Mouse (Mus musculus): ENCODE measurements around the gene Negr1.
"Not testable (repeated sequence)": the region's sequence is repeated elsewhere in the genome, so short reads cannot be mapped to it uniquely, and the experiment has no call there.

The Negr1 gene

GRCm38 (mm10) chr3:157036016-157036415 lies 474.4 kb downstream of the Negr1 start:
- no peak for DNase-seq

DNA sequence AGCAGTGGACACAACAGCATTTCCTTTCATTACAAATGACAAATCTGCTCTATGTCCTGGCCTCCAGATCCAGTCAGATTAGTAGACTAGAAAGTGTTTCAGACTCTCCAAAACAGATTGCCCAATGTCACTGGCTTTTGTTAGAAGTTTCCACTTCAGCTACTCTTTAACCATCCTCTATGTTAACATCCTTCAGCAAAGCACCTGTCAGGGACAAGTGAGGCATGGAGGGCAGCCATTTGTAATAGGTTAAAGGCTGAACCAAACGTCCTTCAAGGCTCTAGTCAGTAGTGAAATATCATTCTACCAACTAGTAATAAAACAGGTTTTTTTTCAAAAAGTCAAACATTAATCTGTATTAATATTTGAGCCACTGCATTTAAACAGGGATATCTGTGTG lies 475.0 kb downstream of the Negr1 start:
- no peak for DNase-seq

DNA sequence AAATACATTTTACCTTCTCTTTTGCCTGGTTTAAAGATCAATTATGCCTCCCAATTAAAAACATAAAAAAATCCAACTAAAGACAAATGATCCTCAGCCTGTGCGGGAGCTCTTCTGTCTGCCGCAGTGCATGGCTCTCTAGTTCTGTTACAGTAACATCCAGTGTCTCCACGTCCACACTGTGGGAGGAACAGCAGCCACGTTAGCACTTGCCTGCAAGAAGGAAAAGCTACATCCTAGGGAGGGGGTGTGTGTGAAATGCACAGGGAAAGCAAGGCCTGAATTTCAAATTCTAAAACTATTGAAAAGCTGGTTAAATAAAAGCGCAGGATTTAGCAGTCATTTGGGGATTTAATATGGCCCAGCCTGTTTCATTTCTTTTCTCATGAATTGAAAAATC lies 479.0 kb downstream of the Negr1 start:
- no peak for DNase-seq

- DNase-seq = peak; percentile 57
These were observed 483.0 kb downstream of the Negr1 start for GRCm38 (mm10) chr3:157044565-157044964.

DNA sequence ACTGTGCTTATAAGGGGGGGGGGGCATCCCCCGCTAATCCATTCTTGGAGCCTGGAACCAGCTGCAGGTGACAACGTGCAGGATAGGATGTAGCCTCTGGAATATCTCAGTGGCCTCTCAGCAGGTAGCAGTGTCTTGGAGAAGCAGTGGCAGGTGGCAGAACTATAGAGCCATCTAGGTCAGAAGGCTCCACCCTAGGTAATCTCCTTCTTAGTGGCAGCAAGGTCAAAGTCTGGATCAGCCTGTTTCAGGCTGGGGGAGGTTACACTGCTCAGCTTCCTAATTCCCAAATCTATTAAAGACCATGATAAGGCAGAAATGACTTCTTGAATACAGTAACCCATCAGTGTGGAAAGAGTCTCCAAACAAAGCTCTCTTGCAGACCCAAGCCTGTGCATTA lies 502.8 kb downstream of the Negr1 start:
- DNase-seq = not testable (repeated sequence)

DNA sequence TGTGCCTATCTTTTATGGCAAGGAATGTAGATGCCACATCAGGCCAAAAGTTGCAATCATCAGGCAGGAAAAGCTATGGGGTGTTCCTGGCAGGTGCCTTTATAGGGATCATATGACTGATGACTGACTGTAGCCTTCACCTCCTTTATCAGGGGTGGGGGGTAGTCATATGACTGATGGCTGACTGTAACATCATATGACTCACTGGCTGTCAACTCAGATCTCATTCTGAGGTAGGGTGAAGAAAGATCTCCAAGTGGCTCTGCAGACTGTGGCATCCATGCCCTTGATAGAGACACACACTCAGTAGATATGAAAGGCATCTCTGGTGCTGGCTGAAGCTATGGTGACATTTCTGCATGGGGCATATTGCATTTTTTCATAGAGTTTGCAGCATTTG lies 504.7 kb downstream of the Negr1 start:
- no peak for DNase-seq

- DNase-seq = no peak
These were observed 517.8 kb downstream of the Negr1 start for GRCm38 (mm10) chr3:157079250-157079965.

GRCm38 (mm10) chr3:157079966-157080306 lies 518.3 kb downstream of the Negr1 start:
- no peak for DNase-seq

DNA sequence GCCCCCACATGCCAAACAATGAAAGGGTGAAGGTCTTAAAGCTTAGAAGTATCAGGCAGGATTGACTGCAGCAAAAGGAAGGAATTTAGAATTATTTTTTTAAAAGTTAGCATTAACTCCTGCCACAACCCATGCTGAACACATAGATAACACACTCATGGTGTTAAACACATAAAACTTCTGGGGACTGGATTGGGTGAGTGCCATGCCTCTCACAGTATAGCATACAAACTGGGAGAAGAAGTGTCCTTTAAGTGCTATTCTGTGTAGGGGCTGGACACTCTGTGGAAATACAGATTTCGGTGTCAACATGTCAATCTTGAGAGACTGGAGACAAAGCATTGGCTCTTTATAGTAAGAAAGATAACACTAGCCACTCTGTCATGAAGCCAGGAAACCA lies 519.0 kb downstream of the Negr1 start:
- no peak for DNase-seq

DNA sequence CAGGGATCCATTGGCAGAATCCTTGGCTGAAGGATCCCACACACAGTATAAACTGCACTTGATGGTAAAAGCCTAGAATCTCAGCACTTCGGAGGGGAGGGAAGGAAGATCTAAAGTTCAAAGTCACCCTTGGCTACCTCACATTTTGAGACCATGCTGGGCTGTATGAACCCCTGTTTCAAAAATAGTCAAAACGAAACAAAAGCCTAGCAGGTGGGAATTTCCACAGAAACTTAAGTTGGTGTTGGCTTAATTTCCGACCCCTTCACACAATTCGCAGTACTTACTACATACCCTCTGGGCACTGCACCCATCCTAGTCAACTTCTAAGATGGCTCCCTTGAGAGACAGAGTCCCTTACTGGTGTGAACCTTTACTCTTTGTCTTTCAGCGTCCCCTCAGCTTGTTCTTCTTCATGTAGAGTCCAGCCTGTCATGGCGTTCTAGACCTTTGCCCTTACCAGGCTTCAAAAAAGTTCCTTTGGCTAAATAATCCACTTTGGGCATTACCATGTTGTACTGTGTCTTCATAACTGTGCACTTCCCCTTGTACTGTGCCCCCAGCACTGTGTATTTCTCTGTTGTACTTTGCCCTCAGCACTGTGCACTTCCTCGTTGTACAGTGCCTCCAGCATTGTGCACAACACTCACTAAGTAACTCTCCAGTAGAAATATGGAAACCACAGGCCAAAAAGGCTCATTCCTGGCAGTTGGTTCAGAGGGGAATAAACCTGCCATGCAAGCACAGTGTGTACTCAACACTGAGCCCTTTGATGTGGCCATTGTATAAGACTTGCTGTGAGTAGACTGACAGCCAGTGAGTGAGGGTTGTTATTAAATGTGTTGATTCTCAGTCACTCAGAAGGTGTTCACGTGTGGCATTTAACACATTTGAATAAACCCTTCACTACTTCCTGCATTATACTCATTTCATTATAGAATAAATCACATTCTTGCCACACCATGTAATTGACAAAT lies 521.5 kb downstream of the Negr1 start:
- no peak for DNase-seq

GRCm38 (mm10) chr3:157085180-157085579 lies 523.6 kb downstream of the Negr1 start:
- peak; percentile 95 for DNase-seq

- DNase-seq = no peak
These were observed 528.5 kb downstream of the Negr1 start for GRCm38 (mm10) chr3:157090051-157090450.

- DNase-seq = no peak
These were observed 534.7 kb downstream of the Negr1 start for GRCm38 (mm10) chr3:157096284-157096683.

DNA sequence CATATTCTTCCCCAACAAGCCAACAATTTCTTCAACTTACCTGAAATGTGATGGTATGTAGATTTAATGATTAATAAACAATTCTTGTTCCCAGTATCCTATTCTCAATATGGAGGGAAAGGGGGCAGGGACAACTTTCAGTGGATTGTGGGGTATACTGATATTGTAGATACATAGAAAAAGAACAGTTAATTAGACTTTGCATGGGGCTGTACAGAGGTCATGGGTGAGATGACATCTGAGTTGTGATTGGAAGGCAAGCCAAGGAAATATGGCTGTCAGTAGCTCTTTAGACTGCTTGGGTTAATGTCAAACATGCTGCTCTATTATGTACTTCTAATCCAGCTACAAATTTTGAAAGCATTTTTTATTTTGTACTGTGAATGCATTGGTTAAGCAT lies 535.9 kb downstream of the Negr1 start:
- no peak for DNase-seq

DNA sequence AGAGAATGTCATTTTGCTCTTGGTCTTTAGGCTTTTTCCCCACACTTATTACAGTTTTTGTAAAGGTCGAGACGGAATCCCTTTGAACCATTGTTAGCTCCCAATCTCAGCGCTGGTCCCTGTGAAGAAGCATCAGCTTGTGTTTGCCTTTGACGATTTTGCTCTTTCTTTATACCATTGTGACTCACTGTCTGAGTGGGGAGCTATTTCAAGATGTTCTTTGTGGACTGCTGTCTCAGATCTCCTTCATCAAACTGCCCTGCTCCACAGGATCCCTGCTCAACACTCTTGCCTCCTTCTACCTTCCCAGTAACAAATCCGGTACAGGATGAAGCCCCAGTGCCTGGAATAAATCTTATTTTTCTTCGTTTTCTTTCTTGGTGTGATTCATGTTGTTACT lies 536.8 kb downstream of the Negr1 start:
- no peak for DNase-seq

GRCm38 (mm10) chr3:157104866-157105579 lies 543.4 kb downstream of the Negr1 start:
- no peak for DNase-seq

DNA sequence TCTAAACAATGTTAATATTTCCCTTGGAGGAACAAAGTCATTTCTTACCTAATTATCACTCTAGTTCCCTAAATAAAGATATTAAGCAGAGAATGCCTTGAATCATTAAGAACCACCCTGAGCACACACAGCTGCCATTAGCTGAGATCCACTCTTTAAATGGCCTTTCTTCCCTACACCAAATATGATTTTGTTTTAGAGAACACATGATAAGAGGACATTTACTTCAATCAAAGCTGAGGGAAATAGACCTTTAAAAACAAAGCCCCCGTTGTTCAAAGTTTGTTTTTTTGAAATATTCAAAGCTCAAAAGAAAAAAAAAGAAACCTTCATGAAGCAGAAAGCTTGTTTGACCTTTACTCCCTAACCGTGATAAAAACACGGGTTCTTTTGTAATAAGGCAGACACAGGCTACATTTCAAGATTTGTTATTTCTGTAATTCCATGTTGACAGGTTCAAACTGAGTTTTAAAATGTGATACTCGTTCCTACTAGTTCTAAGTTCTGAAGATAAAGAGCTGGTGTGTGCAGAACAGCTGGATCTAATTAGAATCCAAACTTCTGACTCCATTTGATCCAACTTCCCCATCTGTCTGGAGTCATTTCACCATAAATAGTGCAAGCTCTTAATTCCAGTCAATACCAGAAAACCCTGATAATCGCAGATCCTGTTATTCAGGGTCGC lies 544.1 kb downstream of the Negr1 start:
- no peak for DNase-seq

DNA sequence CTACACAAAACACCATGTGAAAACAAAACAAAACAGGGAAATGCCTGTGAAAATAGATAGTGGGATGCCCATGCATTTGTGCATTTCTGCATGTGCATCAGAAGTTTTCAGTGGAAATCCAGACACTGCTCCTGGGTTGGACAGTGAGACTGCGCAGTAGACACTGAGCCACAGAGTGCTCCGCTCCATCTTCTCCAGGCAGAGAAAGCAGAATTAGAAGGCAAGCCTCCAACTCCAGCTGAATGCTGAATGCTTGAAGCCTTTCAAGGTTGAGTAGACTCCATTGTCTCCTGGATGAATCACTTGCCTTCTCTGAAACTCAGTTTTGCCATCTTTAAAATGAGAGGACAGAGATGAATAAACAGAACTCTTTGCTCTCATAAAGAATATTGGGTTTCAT lies 546.6 kb downstream of the Negr1 start:
- no peak for DNase-seq

- DNase-seq = peak; percentile 78
These were observed 547.7 kb downstream of the Negr1 start for GRCm38 (mm10) chr3:157109308-157109707.

DNA sequence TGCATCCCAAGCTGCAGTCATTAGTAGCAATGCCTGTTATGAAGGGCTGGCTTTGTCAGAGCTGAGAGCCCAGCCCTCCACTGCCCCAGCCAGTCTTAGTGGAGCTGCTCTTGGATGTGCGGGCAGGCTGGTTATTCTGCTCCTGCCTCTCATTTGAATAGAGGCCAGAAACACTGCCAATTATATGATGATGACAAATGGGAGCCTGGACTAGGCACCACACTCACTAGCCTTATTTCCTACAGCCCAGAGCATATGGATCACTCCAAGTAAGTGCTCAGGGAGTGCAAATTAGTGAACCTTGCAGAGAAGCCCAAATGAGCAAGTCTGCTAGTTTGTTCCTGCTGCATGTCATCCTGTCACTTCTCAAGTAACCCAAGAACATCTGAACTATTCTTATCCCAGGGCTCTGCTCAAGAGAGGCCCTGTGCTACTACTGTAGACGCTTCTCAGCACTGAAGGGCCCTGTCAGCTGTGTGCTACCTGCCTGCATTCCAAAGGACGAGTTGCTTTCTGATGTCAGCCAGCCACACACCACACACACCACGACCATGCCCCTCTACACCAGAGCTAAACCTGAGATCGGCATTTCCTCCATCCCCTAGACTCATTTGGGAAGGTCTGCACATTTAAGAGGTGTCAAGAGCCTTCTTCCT lies 553.6 kb downstream of the Negr1 start:
- peak; percentile 84 for DNase-seq

GRCm38 (mm10) chr3:157116024-157116423 lies 554.4 kb downstream of the Negr1 start:
- DNase-seq = no peak

DNA sequence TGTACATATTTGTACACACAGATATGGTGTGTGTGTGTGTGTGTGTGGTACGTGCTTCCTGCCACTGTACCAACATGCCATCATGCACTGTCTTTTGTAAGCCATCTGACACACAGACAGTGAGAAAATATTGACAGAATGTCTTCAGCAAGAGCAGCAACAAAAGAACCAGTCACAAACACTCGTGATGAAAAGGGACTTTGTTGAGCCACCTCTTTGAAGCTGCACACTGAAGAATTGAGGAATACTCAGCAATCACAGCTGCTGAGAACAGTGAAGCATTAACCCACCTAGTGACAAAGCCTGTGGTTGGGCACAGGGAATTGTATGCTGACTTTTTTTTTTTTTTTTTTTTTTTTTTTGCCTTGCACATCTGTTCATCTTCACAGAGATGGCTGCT lies 558.3 kb downstream of the Negr1 start:
- no peak for DNase-seq

All from cerebellum, adult 11-12 months (tissue).